Mouse (Mus musculus) gastrocnemius, postnatal 14 days (tissue): ENCODE results near the gene Kbtbd8. TPM values are rescaled to one million over a fixed set of nuclear protein-coding genes. Genes with fewer than 3 reads are reported as not detected.

ENCODE experiments used
- DNase-seq: peaks from one replicate; pipeline ENCODE4 v3.0.0; 2021; ENCODE audit warnings: mixed read lengths
- intact Hi-C: fragments of 180-260 bp; cut with DNase I; formaldehyde crosslinking; loops from one replicate; pipeline ENCODE4 v1.15.1; 2025; ENCODE audit warnings: low total_unique reads
- total RNA-seq, 2 experiments: library from RNA; stranded (reverse); gene quantifications; 2 replicates each; pipeline ENCODE4 v1.2.3; 2021

Gene Kbtbd8
- total RNA-seq, 2 experiments from 2014 or later = 1.1 to 1.4 TPM

DNA sequence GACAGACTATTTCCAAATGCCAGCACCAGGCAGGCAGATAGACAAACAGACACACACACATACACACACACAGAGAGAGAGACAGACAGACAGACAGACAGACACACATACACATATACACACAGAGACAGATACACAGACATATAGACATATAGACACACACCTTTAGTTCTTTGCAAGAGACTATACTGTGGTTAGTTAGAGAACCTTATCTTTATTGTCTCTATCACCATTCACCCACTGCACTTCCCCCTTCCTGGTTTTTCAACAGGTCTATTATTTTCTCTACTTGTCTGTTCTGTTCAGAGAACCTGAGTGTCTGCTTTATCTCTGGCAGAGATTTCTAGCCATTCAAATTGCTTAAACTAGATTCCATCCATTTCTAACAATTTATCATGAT is 48.6 kb downstream of the Kbtbd8 start:
- DNase-seq = no peak
- intact Hi-C loops = no loop called here

DNA sequence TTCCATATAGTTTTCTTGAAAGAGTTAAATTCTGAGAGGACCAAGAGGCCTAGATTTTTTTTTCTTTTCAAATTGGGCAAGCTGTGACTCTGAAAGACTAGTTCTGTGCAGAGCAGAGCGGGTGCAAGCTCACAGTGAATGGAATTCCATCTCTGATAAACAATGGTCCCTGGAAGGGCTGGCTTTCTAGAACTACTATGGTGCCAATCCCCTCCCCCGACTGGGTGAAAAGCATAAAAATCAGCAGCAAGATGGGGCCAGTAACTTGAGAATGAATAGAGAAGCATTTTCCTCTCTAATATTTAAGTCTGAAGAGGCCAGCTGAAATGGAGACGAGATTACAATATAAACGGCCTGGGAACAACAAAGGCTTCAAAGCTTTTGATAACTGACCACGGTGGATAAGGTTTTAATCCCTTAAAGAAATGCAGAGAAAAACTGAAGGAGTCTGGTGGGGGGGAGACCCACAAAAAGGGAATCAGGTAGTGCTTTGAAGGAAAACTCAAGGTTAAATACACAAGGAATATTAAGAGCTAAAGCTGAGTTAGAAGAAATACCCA is 50.7 kb downstream of the Kbtbd8 start:
- DNase-seq = no peak
- intact Hi-C loops = no loop called here

DNA sequence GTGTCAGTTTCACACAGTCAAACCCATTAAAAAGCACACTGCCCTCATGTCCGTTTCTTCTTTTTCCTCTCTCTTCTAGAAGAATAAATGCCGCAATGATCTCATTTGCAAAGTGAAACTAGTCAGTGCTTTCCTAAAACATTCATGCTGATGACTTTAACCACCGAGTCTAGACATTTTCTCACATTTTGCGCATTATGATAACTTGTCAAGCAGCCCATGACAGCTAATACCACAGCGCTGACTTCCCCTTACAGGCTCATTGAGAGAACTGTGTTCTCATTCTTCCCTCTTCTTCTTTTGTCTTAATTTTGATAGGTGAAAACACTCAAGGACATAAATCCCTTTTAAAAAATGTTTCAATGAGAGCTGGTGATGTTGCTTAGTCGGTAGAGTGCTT is 52.4 kb downstream of the Kbtbd8 start:
- DNase-seq = no peak
- intact Hi-C loops = no loop called here

DNA sequence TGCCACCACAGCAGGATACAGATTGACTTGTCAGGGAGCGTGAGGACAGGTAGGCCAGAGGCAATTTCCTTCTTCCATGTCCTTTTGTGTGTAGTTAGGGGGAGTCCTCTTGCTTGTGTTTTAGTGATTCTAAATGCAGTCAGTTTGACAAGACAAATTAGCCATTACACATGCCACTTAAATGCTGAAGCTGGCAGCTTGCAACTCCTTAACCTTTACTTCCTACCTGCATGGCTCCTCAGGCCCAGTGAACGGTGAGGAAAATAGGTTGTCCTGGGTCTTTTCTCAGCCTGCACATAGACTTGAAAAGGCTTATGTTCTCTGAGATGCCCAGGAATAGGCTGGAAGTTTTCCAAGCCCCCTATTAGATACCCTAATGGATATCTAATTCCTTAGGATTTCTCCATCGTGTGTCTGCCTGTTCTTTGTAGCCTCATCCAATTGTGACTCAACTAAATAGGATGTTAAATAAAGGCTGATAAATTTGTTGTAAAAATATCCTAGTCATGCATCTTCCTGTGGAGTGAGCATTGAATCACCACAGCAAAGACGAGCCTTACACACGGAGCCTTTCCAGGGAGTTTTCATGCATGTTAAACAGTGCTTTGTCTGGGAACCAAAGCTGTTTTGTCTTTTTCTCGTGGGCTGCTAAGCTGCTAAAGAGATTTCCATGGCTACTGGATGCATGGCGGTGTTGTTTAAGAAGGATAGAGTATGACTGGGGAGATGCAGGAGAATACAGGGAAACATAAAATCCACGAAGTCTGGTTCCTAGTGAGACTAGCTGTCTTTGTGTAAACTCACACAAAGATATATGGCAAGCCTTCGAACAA is 57.5 kb downstream of the Kbtbd8 start:
- intact Hi-C loops = no loop called here
- no peak for DNase-seq

Other genes starting within 250 kb of the Kbtbd8 start
- gene Gm10234, start 204.9 kb downstream of the Kbtbd8 start, total RNA-seq = not detected